Mouse (Mus musculus): Measurements from ENCODE around the gene Fsd1.
A peak's percentile ranks its signal among the peaks of the same experiment; 100 is the strongest.
"Not testable (repeated sequence)": the region's sequence is repeated elsewhere in the genome, so short reads cannot be mapped to it uniquely, and the experiment has no call there.

The Fsd1 gene

DNA sequence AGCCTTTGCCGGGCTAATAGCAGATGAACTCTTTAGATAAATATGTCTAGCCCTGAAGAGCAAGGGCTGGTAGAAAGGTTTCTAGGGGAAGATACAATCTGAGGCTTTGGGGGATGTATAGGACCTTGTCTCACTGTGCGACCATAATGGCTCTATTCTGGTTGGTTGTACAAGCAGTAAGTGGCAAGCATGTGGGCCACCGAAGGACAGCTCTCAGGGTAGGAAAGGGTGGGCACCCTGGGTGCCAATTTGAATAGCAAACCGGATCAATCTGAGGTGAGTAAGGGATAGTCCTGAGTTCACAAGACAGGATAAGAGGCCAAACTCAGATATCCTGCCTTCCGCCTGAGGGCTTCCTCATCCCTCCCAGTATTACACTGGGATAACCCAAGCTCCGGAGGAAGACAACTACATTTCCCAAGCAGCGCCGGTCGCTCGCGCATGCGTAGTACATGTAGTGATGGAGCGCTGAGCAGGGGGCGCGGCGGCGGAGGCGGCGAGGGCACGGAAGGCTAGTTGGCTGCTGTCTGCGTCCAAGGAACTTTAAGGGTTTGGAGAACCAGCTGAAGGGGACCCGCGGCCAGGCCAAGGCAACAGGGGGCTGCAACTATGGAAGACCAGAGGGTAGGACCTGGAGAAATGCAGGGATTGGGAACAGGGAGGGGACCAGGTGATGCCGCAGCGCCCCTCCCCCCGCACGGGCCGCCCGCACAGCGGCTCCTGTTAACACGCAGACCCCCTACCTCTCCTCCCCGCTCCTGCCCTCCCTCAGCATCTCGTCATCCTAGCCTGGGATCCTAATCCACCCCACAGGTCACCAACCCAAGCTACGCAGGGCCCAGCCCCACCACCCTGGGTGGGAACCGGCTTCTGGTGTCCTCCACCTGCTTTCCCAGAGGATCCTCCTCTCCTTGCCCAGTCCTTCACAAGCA, at the start of gene Fsd1:
Gene Fsd1 (plus strand): TSS at position 480 of the 932 bp plus-strand sequence.
- DNase-seq: peak; percentile 84 to 87

- DNase-seq: not testable (repeated sequence)
Measured at GRCm38 (mm10) chr17:55944387-55944865, 41.9 kb upstream of the Fsd1 start.

DNA sequence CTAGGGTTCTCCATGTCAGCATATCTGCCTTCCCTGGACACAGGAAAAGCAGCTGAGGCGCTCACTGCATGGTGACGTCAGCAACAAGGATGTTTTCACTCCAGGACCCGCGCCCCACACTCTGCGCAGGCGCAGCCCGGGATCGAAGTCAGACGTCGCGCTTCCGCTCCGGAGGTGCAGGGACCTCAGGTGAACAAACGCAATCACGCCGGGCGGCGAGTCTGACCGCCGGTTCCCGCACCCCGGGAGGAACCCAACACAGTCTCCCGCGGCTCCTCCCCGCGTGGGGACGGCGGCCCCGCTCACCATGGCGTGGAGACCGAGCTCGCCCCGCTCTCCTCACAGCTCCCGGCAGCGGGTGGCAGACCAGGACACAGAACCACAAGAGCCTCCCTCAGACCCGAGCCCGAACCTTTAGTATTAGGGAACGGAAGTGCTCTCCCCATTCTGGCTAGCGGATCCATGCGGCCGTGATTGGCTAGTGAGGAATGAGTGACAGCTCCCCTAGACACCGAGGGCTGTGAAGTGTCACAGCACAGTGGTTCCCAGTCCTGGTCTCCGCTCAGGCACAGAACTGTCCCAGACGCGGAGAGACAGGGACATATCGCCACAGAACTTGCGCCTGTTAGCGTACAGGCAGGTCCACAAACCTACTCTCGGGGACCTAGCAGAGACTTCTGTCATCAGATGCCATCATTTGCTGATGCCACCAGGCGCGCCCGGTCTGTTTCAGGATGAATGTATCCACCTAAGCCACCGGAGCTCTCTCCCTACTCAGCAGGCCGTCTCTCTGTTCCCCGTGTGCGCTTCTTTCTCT, 41.2 kb upstream of the Fsd1 start:
- peak; percentile 94 to 96 for DNase-seq

DNA sequence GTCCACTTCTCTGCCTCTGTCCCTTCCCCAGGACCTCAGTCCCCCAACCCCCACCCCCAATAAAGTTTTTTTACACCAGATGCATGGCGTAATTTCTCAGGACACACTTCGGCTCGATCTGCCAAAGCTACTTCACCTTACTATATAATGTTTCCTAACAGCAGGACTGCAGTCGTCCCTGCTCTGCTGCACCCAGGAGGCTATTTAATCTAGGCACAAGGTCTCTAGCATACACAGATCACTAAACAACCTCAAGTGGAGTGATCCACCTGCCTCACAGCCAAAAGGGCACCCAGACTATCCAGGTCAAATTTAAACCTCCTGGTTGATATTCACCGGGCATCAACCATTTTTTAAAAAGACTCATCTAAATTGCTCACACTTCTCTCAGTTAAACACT, 40.6 kb upstream of the Fsd1 start:
- peak in 1 of 2 experiments; percentile 35 for DNase-seq

DNA sequence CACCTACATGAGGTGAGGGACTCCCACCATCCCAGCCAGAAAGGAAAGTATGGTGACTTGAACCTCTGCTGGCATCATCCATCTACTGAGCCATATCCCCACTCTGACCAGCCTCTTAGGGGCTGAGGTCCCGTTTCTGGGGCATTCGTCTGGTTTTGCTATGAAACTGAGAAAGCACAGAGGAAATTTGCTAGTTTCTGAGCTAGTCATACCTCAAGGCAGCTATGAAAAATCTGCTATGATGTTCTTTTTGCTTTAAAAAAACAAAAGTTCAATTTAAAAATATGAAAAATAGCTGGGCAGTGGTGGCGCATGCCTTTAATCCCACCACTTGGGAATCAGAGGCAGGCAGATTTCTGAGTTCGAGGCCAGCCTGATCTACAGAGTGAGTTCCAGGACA, 37.7 kb upstream of the Fsd1 start:
- DNase-seq: no peak

- DNase-seq: no peak
Measured at GRCm38 (mm10) chr17:55949400-55949799, 36.9 kb upstream of the Fsd1 start, which contains the start of gene Zfp119b. Gene Zfp119b (minus strand): TSS chr17:55949500.

DNA sequence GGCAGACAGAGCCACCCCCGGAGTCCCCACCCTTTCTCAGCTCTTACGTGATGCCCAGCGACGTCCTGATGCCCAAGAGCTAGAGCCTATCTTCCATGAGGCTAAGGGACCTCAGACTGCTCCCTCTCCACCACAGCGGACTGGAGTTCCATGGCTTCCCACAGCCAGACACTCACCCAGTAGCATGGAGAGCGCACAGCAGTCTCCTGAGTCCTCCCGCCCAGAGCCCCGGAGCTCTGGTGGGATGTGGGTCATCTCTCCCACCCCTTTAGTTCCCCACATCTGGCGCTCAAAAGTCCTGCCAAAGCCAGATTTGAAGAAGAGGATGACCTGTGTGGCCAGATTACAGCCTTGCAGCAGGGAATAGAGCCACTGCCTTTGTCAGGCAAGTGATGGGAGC, 35.7 kb upstream of the Fsd1 start:
- DNase-seq: no peak

DNA sequence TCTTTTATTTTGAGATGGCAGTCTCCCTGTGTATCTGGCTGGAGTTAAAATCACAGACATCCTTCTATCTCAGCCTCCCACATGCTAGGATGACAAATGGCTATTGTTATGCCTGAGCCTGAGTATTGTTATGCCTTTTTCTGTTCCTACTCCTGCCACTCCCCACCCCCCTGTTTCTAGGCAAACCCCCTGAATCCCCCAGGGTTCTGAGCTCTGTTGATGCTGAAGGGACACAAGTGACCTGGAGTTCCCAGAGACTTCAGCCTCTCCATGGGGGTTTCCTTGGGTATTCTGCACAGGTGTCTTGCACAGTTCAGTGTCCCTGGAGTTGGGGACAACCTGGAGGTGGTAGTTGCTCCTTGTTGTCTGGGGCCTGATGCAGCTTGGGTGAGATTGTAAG, 34.3 kb upstream of the Fsd1 start:
- no peak for DNase-seq

DNA sequence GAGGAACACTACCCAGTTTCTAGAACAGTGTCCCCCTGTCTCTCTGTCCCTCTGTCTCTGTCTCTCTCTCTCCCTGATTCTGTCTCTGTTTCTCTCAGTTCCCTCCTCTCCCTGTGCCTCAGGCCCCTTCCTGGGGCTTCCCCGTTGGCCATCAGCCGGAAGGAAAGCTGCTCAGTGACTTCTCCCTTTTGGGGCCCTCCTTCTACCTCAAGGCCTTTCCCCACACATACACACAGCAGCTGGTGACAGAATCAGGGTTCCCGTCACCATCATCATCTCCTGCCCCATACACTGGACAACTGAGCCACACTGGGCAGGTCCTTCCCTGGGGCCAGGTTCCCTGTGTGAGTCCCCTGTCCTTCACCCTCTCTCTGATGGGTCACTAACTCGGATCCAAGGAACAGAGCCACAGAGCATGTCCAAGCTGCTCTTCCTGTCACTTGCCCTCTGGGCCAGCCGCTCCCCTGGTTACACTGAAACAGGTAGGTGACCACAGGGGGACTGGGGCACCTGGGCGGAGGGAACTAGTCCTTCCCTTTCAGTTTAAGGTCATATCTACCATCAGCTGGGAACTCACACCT, 33.8 kb upstream of the Fsd1 start, which contains the start of gene Ebi3:
Gene Ebi3 (plus strand): TSS at position 194 of the 581 bp plus-strand sequence.
- no peak for DNase-seq

DNA sequence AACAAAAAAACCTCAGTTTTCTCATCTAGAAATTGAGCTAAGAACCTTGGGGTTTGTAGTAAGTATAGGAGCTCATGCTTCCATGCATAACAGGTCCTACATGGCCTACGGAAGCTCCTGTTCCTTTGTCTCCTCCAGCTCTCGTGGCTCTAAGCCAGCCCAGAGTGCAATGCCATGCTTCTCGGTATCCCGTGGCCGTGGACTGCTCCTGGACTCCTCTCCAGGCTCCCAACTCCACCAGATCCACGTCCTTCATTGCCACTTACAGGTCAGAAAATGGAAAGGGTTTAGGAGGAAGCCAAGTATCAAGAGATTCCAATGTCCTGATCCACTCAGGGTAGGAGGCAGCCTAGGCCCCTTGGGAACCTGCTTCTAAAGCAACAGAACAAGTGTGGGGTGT, 32.6 kb upstream of the Fsd1 start:
- DNase-seq: no peak

DNA sequence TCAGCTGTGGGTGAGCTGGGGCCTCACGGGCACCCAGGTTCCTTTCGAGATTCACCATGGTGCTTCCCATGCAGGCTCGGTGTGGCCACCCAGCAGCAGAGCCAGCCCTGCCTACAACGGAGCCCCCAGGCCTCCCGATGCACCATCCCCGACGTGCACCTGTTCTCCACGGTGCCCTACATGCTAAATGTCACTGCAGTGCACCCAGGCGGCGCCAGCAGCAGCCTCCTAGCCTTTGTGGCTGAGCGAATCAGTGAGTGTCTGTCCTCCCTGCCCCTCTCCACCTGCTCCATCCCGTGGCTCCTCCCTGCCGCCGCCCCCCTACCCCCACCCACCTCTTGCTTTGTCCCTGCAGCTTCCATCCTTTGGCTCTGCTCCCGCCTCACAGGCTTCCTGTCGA, 32.1 kb upstream of the Fsd1 start:
- no peak for DNase-seq

- peak; percentile 85 to 91 for DNase-seq
Measured at GRCm38 (mm10) chr17:55956129-55956528, 30.2 kb upstream of the Fsd1 start.

DNA sequence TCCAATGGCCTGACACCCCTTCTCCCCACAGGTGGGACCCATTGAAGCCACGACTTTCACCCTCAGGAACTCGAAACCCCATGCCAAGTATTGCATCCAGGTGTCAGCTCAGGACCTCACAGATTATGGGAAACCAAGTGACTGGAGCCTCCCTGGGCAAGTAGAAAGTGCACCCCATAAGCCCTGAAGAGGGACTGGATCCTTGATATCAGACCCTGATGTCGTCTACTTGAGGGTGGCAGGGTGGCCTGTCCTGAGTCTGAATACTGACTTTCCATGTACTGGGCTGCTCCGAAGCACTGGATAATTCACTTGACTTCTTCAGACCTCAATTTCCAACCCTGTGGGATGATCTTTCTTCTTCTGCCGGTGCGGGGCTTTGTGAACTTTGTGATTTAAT, 29.7 kb upstream of the Fsd1 start:
- no peak for DNase-seq

GRCm38 (mm10) chr17:55957168-55957567, 29.1 kb upstream of the Fsd1 start:
- DNase-seq: peak; percentile 83 to 86

- DNase-seq: no peak
Measured at GRCm38 (mm10) chr17:55957726-55958583, 28.4 kb upstream of the Fsd1 start.

DNA sequence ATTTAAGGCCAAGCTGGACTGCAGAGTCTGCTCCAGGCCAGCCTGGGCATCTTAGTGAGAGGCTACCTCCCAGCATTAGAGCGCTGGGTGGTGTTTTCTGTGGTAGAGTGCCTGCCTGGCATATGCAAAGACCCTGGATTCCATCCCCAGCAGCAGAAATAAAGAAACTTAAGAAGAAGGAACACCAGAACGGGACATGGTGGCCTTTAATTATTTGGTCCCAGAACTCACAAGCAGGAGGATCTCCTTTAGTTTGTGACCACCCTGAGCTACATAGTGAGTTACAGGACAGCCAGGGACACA, 27.8 kb upstream of the Fsd1 start:
- DNase-seq: no peak

DNA sequence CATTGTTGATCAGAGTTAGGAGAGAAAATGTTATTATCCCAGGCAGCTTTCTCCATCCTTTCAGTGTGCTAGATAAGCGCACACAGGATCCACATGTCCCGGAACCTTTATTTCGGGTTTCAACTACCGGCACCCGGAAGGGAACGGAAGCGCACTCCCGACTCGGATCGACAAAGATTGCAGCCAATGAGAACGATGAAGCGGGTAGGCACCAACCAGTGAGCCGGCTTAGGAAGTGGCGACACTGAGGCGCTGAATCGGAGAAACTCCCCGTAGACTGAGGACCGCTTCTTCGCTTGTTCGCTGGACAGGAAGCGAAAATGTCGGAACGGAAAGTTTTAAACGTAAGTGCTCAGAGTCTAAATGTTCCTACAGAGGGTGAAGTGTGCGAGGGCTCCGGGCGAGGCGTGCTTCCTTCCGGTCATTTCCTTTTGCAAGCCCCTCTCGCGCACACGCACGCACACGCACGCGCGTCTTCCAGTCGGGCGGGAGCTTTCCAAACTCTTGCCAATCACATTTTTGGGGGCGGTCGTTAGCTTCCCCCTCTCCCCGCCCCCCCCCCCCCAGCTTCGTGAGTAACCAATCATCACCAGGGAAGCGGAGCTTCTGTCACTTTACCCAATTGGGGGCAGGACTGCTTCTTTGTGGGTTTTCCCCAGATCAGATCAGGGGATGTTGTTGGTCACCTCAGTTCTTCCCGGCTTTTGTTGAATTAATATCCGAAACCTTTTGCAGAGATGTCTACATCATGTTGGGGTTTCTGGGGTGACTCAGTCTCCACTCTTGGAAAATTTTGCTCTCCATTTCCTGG, 27.2 kb upstream of the Fsd1 start, which contains the start of gene Yju2:
Gene Yju2 (plus strand): TSS at position 182 of the 811 bp plus-strand sequence.
- DNase-seq: peak; percentile 91 to 96

- no peak for DNase-seq
Measured at GRCm38 (mm10) chr17:55959946-55960740, 26.2 kb upstream of the Fsd1 start.

GRCm38 (mm10) chr17:55960791-55961190, 25.5 kb upstream of the Fsd1 start:
- no peak for DNase-seq

DNA sequence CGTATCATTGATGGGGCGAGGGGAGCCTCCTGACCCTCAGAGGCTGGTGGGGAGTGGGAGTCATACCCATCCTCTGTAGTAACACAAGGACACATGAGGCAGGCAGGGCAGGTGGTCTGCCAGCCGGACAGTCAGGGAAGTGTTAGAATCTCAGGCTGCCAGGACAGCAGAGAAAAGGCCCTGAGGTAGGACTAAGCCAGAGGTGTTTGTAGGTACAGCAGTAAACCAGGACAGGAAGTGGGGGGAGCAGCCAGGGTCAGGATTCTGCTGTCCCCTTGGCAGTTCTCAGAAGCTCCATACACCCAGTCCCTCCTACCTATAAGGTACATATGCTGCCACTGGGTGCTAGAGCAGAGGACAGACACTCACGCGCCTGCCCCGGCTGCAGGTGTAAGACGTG, 24.7 kb upstream of the Fsd1 start:
- no peak for DNase-seq
